Mouse (Mus musculus) thymus, postnatal 36 days (tissue): ENCODE data around the gene Psmb11.
A peak's percentile ranks its signal among the peaks of the same experiment; 100 is the strongest.

ENCODE experiments used
- DNase-seq, 2 experiments: peaks; one replicate each; pipeline ENCODE4 v3.0.0; 2022; ENCODE audit warnings: mixed read lengths in 2 of 2

Gene Psmb11

DNA sequence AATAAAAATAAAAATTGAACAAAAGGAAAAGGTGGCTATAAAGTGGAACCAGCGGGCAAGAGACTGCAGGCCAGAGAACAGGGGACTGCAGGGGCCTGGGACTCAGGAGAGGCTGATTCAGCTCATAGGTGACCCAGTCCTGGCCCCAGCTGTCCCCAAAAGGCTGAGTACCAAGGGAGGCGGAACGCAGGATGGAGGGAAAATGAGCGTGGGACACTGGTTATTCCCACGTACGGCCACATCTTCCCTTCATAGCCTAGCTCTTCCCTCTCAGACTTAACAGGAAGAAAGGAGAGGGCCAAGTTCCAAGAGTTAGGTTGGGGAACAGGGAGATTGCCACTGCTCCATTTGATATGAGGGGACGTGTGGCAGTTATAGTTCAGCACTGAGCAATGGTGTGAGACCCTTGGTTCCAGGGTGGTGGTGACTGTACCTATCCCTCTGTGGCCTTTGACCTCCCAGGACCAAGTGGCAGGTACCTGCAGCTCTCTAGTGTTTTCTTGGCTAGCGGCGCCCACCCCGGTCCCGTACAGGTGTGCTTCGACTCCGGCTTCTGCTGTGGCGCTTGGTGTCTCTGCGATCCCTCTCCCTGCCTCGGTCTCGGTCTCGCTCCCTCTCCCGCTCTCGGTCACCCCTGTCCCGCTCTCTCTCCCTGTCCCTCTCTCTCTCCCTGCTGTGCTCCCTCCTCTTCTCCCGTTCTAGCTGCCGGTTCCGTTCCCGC, 21.2 kb downstream of the Psmb11 start:
- no peak for DNase-seq

GRCm38 (mm10) chr14:54643011-54643410, 21.8 kb downstream of the Psmb11 start:
- no peak for DNase-seq

GRCm38 (mm10) chr14:54644294-54644693, 23.1 kb downstream of the Psmb11 start:
- no peak for DNase-seq

GRCm38 (mm10) chr14:54646455-54646854, 25.2 kb downstream of the Psmb11 start:
- DNase-seq: peak in 1 of 2 experiments; percentile 34

DNA sequence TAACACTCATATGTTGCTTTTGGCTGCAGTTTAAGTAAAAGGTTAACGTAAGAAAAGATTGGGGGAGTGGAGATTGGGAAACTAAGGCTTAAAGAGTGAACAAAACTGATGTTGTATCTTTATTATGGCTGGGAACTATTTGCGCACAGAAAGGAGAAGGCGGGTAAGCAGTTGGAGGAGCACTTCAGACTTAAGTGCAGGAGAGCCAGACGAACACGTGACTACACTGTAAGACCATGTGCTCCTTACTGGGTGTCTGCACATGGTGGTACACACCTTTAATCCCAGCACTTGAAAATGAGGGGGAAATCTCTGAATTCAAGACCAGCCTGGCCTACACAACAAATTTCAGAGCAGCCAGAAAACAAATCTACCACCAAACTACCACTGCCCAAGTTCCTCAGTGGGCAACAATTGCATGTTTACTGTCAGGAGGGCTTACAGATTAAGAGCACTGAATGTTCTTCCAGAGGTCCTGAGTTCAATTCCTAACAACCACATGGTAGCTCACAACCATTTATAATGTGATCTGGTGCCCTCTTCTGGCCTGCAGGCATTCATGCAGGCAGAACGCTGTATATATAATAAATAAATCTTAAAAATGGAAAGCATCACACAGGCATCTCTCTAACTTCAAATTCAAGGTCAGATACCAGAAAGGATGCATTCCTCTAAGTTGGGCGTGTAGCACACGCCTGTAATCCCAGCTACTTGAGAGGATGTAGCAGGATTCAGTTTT, 25.8 kb downstream of the Psmb11 start:
- DNase-seq: no peak

DNA sequence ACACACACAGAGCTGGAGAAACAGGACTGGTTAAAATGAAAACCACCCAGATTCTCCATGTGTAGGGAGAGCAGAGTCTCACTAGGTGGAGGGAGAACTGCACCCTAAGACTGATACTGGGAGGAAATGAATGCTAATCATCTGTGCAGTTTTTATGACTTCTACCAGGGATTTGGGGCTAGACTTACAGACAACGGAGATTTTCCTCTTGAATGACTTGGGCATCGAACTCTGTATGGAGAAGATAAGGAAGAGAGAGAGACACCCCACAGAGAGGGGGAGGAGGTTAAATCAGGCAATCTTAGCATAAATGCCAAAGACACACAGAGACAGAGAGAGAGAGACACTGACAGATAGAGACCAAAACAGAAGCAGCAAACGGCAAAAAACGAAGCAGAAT, 26.7 kb downstream of the Psmb11 start:
- no peak for DNase-seq

- DNase-seq: peak; percentile 82 to 84
These were observed 29.6 kb downstream of the Psmb11 start for GRCm38 (mm10) chr14:54650621-54651454.

DNA sequence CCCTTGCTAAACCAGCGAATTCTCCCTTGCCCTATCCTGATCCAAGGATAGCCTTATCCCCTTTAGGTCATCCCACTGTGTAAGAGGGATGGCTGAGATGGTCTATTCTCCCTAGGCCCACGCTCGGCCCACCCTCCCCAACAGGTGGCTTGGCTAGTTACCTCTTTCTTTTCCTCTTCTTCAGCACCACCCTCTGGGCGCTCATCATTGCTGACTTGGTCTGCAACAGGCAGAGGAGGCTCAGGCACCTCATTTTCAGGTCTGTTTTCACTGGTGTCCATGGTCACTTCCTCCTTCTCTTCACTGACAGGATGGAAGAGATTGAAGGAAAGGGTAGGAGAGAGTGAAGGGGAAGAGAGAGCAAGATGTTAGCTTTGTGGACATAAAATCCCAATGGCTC, 30.3 kb downstream of the Psmb11 start:
- DNase-seq: no peak

DNA sequence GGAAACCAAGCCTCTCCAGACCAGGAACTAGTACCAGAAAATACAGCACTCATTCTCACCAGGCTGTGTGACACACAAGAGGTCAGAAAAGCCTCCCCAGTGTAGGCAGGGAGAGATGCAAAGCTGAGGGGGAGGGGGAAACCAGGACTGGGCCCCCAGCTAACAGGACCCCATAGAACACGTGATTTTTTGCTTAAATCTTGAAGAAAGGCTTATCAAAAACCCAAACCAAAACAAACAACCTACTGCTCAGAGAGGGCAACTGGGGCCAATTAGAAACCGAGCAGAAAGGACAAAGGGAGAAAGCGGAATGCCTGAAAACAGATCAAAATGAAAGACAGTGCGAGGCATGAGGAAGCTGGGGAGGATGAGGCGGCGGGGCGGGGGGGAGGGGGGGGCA, 31.6 kb downstream of the Psmb11 start:
- no peak for DNase-seq

GRCm38 (mm10) chr14:54653496-54653895, 32.3 kb downstream of the Psmb11 start:
- peak; percentile 82 to 87 for DNase-seq

DNA sequence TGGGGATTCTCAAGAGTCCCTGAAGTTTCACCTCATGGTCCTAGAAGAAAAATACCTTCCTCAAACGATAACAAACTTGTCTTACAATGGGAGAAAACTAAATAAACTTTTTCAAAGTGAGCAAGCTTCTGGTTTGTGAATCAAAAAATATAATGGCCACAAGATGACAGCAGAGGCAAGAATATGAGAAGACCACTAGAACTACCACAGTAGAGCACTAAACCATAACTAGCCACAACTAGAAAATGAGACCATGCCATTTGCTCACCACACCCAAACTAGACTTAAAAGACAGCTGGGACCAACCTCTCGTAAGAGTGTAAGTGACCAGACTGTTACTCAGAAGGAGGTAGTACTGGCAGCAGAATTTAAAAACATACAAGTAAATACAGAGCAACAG, 38.8 kb downstream of the Psmb11 start:
- DNase-seq: no peak

- no peak for DNase-seq
These were observed 43.4 kb downstream of the Psmb11 start for GRCm38 (mm10) chr14:54664477-54665222.

- DNase-seq: peak; percentile 62 to 65
These were observed 48.1 kb downstream of the Psmb11 start for GRCm38 (mm10) chr14:54669381-54669780.

DNA sequence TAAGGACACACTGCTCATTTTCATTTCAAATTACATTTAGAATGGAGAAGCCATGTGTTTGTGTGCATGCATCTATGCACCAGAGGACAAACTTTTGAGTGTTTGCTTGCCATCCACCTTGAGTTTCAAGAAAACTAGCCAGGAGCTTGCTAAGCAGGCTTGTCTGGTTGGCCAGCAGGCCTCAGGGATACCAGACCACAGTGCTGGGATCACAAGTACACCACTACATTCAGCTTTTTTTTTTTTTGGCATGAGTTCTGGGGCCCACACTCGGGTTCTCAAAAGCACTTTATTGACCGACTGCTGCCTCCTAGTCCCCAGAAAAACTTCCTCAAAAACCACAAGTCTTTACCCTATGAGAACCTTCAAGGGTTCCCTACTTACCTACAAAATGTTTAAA, 53.1 kb downstream of the Psmb11 start:
- no peak for DNase-seq

GRCm38 (mm10) chr14:54676290-54676689, 55.1 kb downstream of the Psmb11 start:
- no peak for DNase-seq

DNA sequence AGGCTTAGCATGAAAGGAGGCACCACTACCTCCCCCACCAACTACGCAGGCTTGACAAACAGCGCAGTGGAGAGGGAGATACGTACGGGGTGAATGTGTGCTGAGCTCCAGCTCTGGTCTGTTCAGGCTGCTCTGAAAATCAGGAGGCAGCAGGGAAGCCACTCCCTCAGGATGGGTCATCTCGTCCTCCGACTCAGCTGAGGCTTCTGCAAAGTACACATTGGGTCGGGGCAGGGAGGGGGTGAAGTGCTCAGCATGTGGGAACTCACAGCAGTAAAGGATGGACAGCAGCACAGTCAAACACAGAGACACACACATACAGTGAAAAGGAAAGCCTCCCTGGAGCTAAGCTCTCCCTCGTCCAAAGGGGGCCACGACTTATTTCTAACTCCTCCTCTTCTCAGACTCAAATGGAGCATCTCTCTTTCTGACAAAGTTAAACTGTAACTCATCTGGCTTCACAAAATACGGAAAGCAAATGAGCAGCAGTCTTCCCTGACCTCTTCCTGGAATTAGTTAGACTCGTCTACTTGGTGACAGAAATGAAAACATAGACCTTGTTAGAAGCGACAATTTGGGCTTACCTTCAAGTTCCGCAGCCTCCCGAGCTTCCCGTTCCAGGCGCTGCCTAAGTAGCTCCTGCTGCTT, 57.5 kb downstream of the Psmb11 start:
- DNase-seq: no peak
